23 mouse cellular contexts compared by ENCODE assay signal in genomic region chr19:42136126-42136525, GRCm38 (mm10). TPM values are rescaled to one million over a fixed set of nuclear protein-coding genes. Genes with fewer than 3 reads are reported as not detected.
A peak's percentile ranks its signal among the peaks of the same experiment; 100 is the strongest.
DNase-seq lines count a peak whose midpoint lies in the region; ATAC-seq and TF ChIP-seq lines count a peak whose summit lies in the region.
"Had no signal": no experiment of that assay in that cellular context is flagged by ENCODE, and none has a peak within 500 bp of the region (broad histone marks: within the 10 kb centered on the region; RNA-seq: fewer than 3 reads in every experiment).

No protein-coding gene starts in this region.

- no peaks in the 10 kb centered on the region for H3K36me3 ChIP-seq in embryonic facial prominence, embryonic 11.5 days (replicated peaks; ENCODE audit: control insufficient read depth, insufficient read depth, low read depth, low read length)
- H3K36me3 ChIP-seq in embryonic facial prominence, embryonic 10.5 days (replicated peaks), result no peaks in the 10 kb centered on the region
- H3K36me3 ChIP-seq in E14TG2a.4 (ENCODE audit: insufficient read depth, low read length), result peaks cover 4% of the 10 kb centered on the region; the same call in 1 of the 2 replicates
- H3K36me3 ChIP-seq in MEL (ENCODE audit: control insufficient read depth in 1 of 2, insufficient read depth in 2 of 2, low read length in 2 of 2), result peaks cover 0 to 52% of the 10 kb centered on the region in 2 experiments; a peak in 2 of 4 replicates
- H3K36me3 ChIP-seq: forebrain, embryonic 15.5 days; G1E; hindbrain, embryonic 12.5 days had no signal

- no peak for TF ChIP-seq POLR2A in MEL (IDR thresholded peaks at IDR 0.05; ENCODE audit: control insufficient read depth in 1 of 2, insufficient read depth in 1 of 2, low read depth in 1 of 2, low read length in 2 of 2, poor library complexity in 1 of 2)

- no peak overlapping the region for H3K9ac ChIP-seq in embryonic facial prominence, embryonic 11.5 days (replicated peaks; ENCODE audit: low read length)
- no peak overlapping the region for H3K9ac ChIP-seq in MEL (ENCODE audit: control insufficient read depth, low read depth, low read length, poor library complexity, severe bottlenecking)
- H3K9ac ChIP-seq: forebrain, embryonic 15.5 days; hindbrain, embryonic 12.5 days had no signal

- TF ChIP-seq CTCF in E14TG2a.4 (conservative IDR thresholded peaks at IDR 0.05; ENCODE audit: low read length) (no peak), MEL (IDR thresholded peaks at IDR 0.05 in 2 of 3, conservative IDR thresholded peaks at IDR 0.05 in 1 of 3; ENCODE audit: control insufficient read depth in 1 of 3, insufficient read depth in 1 of 3, low read depth in 2 of 3, low read length in 3 of 3, poor library complexity in 1 of 3, severe bottlenecking in 1 of 3) (no peak)

- no peaks in the 10 kb centered on the region for H3K4me1 ChIP-seq in embryonic facial prominence, embryonic 11.5 days (ENCODE audit: control insufficient read depth, insufficient read depth, low read length)
- peaks cover 14% of the 10 kb centered on the region for H3K4me1 ChIP-seq in embryonic facial prominence, embryonic 10.5 days
- H3K4me1 ChIP-seq in E14TG2a.4 (replicated peaks; ENCODE audit: low read depth, low read length) (peaks cover 85% of the 10 kb centered on the region), MEL (ENCODE audit: control insufficient read depth in 1 of 2, insufficient read depth in 2 of 2, low read length in 2 of 2) (peaks cover 28 to 51% of the 10 kb centered on the region in 2 experiments)
- H3K4me1 ChIP-seq: forebrain, embryonic 15.5 days had no signal

- WGBS in embryonic facial prominence, embryonic 11.5 days, result 22% methylated on average over 5 of the region's 5 CpGs
- WGBS in embryonic facial prominence, embryonic 10.5 days, result 27% methylated on average over 5 of the region's 5 CpGs

- ATAC-seq in embryonic facial prominence, embryonic 11.5 days (replicated peaks; ENCODE audit: insufficient number of reproducible peaks, low FRiP score, low TSS enrichment, low read depth), result no peak
- ATAC-seq: CD4-positive, CD25-positive, alpha-beta regulatory T cell, adult 4 months; forebrain, embryonic 15.5 days; hindbrain, embryonic 16.5 days; inflammation-experienced regulatory T-cells, adult 6 months had no signal

- peak; percentile 5 for DNase-seq in embryonic facial prominence, embryonic 11.5 days (ENCODE audit: low spot score)
- no peak for DNase-seq in embryonic facial prominence, embryonic 10.5 days (ENCODE audit: low spot score)
- no peak for DNase-seq in MEL (ENCODE audit: low read depth, low spot score)
- peak; percentile 93 for DNase-seq in ZHBTc4 (ENCODE audit: low read depth, low spot score)
- no peak for DNase-seq in thymus, postnatal 4 days
- no peak for DNase-seq in spleen, adult 12 weeks (ENCODE audit: low spot score)
- DNase-seq in ovary, postnatal 14 days (ENCODE audit: low spot score), result no peak
- DNase-seq: adrenal gland, postnatal 10 days; B cell, adult 2 months; cerebellum, adult 11 months; cerebellum, adult 9-10 months; cerebellum, postnatal 25 days; gastrocnemius, postnatal 36 days; heart, adult 11 months; heart, postnatal 10 days; heart, postnatal 4 days had no signal

- no peak overlapping the region for H3K4me3 ChIP-seq in embryonic facial prominence, embryonic 11.5 days (ENCODE audit: low read depth, low read length)
- H3K4me3 ChIP-seq in embryonic facial prominence, embryonic 10.5 days, result no peak overlapping the region
- peak overlapping the region; percentile 57 for H3K4me3 ChIP-seq in E14TG2a.4 (replicated peaks; ENCODE audit: low read length)
- no peak overlapping the region for H3K4me3 ChIP-seq in MEL (ENCODE audit: control insufficient read depth in 1 of 2, insufficient read depth in 1 of 2, low read depth in 2 of 2, low read length in 2 of 2)
- H3K4me3 ChIP-seq: forebrain, embryonic 15.5 days; hindbrain, embryonic 12.5 days had no signal

- H3K4me2 ChIP-seq in embryonic facial prominence, embryonic 11.5 days (ENCODE audit: low read depth, low read length), result no peak overlapping the region
- H3K4me2 ChIP-seq: forebrain, embryonic 15.5 days; hindbrain, embryonic 12.5 days had no signal

- no peak for TF ChIP-seq RAD21 in MEL (IDR thresholded peaks at IDR 0.05; ENCODE audit: low read depth, low read length)

- H3K79me2 ChIP-seq in MEL (ENCODE audit: control insufficient read depth, insufficient read depth, low read length, poor library complexity), result no peaks in the 10 kb centered on the region

- no peaks in the 10 kb centered on the region for H3K9me3 ChIP-seq in embryonic facial prominence, embryonic 11.5 days (replicated peaks; ENCODE audit: control insufficient read depth, low read length)
- H3K9me3 ChIP-seq in embryonic facial prominence, embryonic 10.5 days, result no peaks in the 10 kb centered on the region
- H3K9me3 ChIP-seq in E14TG2a.4 (ENCODE audit: low read length), result no peaks in the 10 kb centered on the region
- H3K9me3 ChIP-seq in MEL (replicated peaks; ENCODE audit: insufficient read depth, low read length), result no peaks in the 10 kb centered on the region
- H3K9me3 ChIP-seq: forebrain, embryonic 15.5 days; G1E; hindbrain, embryonic 12.5 days had no signal

- H3K27ac ChIP-seq in embryonic facial prominence, embryonic 11.5 days (replicated peaks; ENCODE audit: low read depth, low read length), result no peak overlapping the region
- no peak overlapping the region for H3K27ac ChIP-seq in embryonic facial prominence, embryonic 10.5 days (replicated peaks)
- H3K27ac ChIP-seq in MEL (ENCODE audit: control insufficient read depth, low read depth, low read length), result no peak overlapping the region; the same call in 1 of the 2 replicates
- H3K27ac ChIP-seq: forebrain, embryonic 15.5 days; hindbrain, embryonic 12.5 days had no signal

- no peaks in the 10 kb centered on the region for H3K27me3 ChIP-seq in embryonic facial prominence, embryonic 11.5 days (ENCODE audit: control insufficient read depth, insufficient read depth, low read length)
- no peaks in the 10 kb centered on the region for H3K27me3 ChIP-seq in embryonic facial prominence, embryonic 10.5 days (replicated peaks; ENCODE audit: low read depth, poor library complexity, severe bottlenecking)
- no peaks in the 10 kb centered on the region for H3K27me3 ChIP-seq in E14TG2a.4 (ENCODE audit: insufficient read depth, low read length)
- no peaks in the 10 kb centered on the region for H3K27me3 ChIP-seq in MEL (ENCODE audit: control insufficient read depth in 1 of 2, insufficient read depth in 2 of 2, low read length in 2 of 2)
- H3K27me3 ChIP-seq: forebrain, embryonic 15.5 days; hindbrain, embryonic 12.5 days had no signal

- peak in 1 of 2 experiments; percentile 2; a peak in 1 of 4 replicates for TF ChIP-seq EP300 in MEL (IDR thresholded peaks at IDR 0.05; ENCODE audit: low read depth in 1 of 2, low read length in 2 of 2)

TF ChIP-seq in MEL, 35 proteins besides CTCF, POLR2A, EP300 and RAD21 (continues in another document):
- no peak; the same call in 1 of the 2 replicates for TF ChIP-seq TCF12 (IDR thresholded peaks at IDR 0.05; ENCODE audit: low read depth, low read length)
- no peak; the same call in 1 of the 2 replicates for TF ChIP-seq MXI1 (IDR thresholded peaks at IDR 0.05; ENCODE audit: low read depth, low read length)
- TF ChIP-seq USF1 (IDR thresholded peaks at IDR 0.05; ENCODE audit: low read depth, low read length), result no peak
- TF ChIP-seq CHD1 (IDR thresholded peaks at IDR 0.05; ENCODE audit: low read depth, low read length), result no peak
- no peak for TF ChIP-seq MEF2A (IDR thresholded peaks at IDR 0.05; ENCODE audit: extremely low read depth, insufficient replicate concordance, low read depth, low read length, poor library complexity, severe bottlenecking)
- peak; percentile 65; the same call in 1 of the 2 replicates for TF ChIP-seq RCOR1 (IDR thresholded peaks at IDR 0.05; ENCODE audit: low read depth, low read length)
- 0 out of 2 replicates have a peak, but pooled peaks have one; percentile 6 for TF ChIP-seq ETS1 (IDR thresholded peaks at IDR 0.05; ENCODE audit: low read depth, low read length)

RNA-seq across cellular contexts. Expression of gene Avpi1, which starts 7.3 kb away (rescaled TPM):
- 22.1 and 22.9 TPM in 2 replicates for polyA plus RNA-seq in embryonic facial prominence, embryonic 11.5 days (2014; fragmentation: Nextera tagmentation; extraction: Ambion mirVana)
- 23.5 and 24.5 TPM in 2 replicates for polyA plus RNA-seq in embryonic facial prominence, embryonic 10.5 days (2016; fragmentation: Nextera tagmentation; extraction: Ambion mirVana)
- 49.5 and 54.8 TPM in 2 replicates for total RNA-seq in MEL (2012; rRNA removed)
- 10 to 100 TPM in 1 of 2 experiments, not detected in 1; 53.3 TPM for polyA plus RNA-seq in MEL (2012; ENCODE audit: insufficient read depth in 1 of 2, insufficient read length in 2 of 2, low read depth in 1 of 2, low replicate concordance in 2 of 2, missing spikeins in 1 of 2)

RNA-seq across cellular contexts. Expression of gene Marveld1, which starts 11.1 kb away (rescaled TPM):
- 10.9 and 16.6 TPM in 2 replicates for polyA plus RNA-seq in embryonic facial prominence, embryonic 11.5 days (2014; fragmentation: Nextera tagmentation; extraction: Ambion mirVana)
- 3.9 and 4.0 TPM in 2 replicates for polyA plus RNA-seq in embryonic facial prominence, embryonic 10.5 days (2016; fragmentation: Nextera tagmentation; extraction: Ambion mirVana)
- total RNA-seq in MEL (2012; rRNA removed), result 7.9 and 9.7 TPM in 2 replicates
- 10 to 100 TPM in 1 of 2 experiments, not detected in 1; 24.4 TPM for polyA plus RNA-seq in MEL (2012; ENCODE audit: insufficient read depth in 1 of 2, insufficient read length in 2 of 2, low read depth in 1 of 2, low replicate concordance in 2 of 2, missing spikeins in 1 of 2)
- polyA plus RNA-seq: G1E had no signal

RNA-seq across cellular contexts. Expression of gene Zfyve27, which starts 27.6 kb away (rescaled TPM):
- 10.2 and 14.0 TPM in 2 replicates for polyA plus RNA-seq in embryonic facial prominence, embryonic 11.5 days (2014; fragmentation: Nextera tagmentation; extraction: Ambion mirVana)
- 32.0 and 33.0 TPM in 2 replicates for polyA plus RNA-seq in embryonic facial prominence, embryonic 10.5 days (2016; fragmentation: Nextera tagmentation; extraction: Ambion mirVana)
- total RNA-seq in MEL (2012; rRNA removed), result 22.0 and 27.0 TPM in 2 replicates
- 10 to 100 TPM in 1 of 2 experiments, not detected in 1; 40.2 TPM for polyA plus RNA-seq in MEL (2012; ENCODE audit: insufficient read depth in 1 of 2, insufficient read length in 2 of 2, low read depth in 1 of 2, low replicate concordance in 2 of 2, missing spikeins in 1 of 2)

RNA-seq across cellular contexts. Expression of gene Pi4k2a, which starts 45.9 kb away (rescaled TPM):
- 22.4 and 24.3 TPM in 2 replicates for polyA plus RNA-seq in embryonic facial prominence, embryonic 11.5 days (2014; fragmentation: Nextera tagmentation; extraction: Ambion mirVana)
- 28.0 and 30.2 TPM in 2 replicates for polyA plus RNA-seq in embryonic facial prominence, embryonic 10.5 days (2016; fragmentation: Nextera tagmentation; extraction: Ambion mirVana)
- 10.2 and 12.2 TPM in 2 replicates for total RNA-seq in MEL (2012; rRNA removed)
- polyA plus RNA-seq in MEL (2012; ENCODE audit: insufficient read depth in 1 of 2, insufficient read length in 2 of 2, low read depth in 1 of 2, low replicate concordance in 2 of 2, missing spikeins in 1 of 2), result 10 to 100 TPM in 1 of 2 experiments, not detected in 1; 30.3 TPM

RNA-seq across cellular contexts. Expression of gene Morn4, which starts 50.0 kb away (rescaled TPM):
- polyA plus RNA-seq in embryonic facial prominence, embryonic 11.5 days (2014; fragmentation: Nextera tagmentation; extraction: Ambion mirVana), result 42.8 and 48.9 TPM in 2 replicates
- 47.9 and 48.1 TPM in 2 replicates for polyA plus RNA-seq in embryonic facial prominence, embryonic 10.5 days (2016; fragmentation: Nextera tagmentation; extraction: Ambion mirVana)
- 4.9 and 5.7 TPM in 2 replicates for total RNA-seq in MEL (2012; rRNA removed)
- polyA plus RNA-seq in MEL (2012; ENCODE audit: insufficient read depth in 1 of 2, insufficient read length in 2 of 2, low read depth in 1 of 2, low replicate concordance in 2 of 2, missing spikeins in 1 of 2), result 10 to 100 TPM in 1 of 2 experiments, not detected in 1; 18.4 TPM

Comparison
In these comparisons a context has a peak if more than half of its experiments do, and no peak if none do; other contexts are left out.
1. DNase-seq: peak in embryonic facial prominence, embryonic 11.5 days (single experiment) and ZHBTc4 (single experiment); none in embryonic facial prominence, embryonic 10.5 days (single experiment), MEL (single experiment), thymus, postnatal 4 days (single experiment), spleen, adult 12 weeks (single experiment) and ovary, postnatal 14 days (single experiment).